Mouse (Mus musculus): ENCODE results near the gene Wwox.

- TF ChIP-seq CTCF (IDR thresholded peaks at IDR 0.05; ENCODE audit: extremely low read depth, insufficient read depth, low read length) (no peak), POLR2A (IDR thresholded peaks at IDR 0.05; ENCODE audit: extremely low read depth, insufficient read depth, low read length) (no peak)
These were observed 960.7 kb downstream of the Wwox start for GRCm38 (mm10) chr8:115400013-115400720.
